Mouse (Mus musculus): ENCODE results near the gene Clta.

Clta gene

GRCm38 (mm10) chr4:43980846-43981245, 23.4 kb upstream of the Clta start:
- DNase-seq = no peak

- no peak for DNase-seq
Measured at GRCm38 (mm10) chr4:43981251-43981650, 23.0 kb upstream of the Clta start.

GRCm38 (mm10) chr4:43982053-43982732, 22.1 kb upstream of the Clta start:
- peak; percentile 92 for DNase-seq

GRCm38 (mm10) chr4:43983181-43983580, 21.1 kb upstream of the Clta start, which contains the start of gene Ccin:
TSS of gene Ccin (plus strand) at chr4:43983483.
- no peak for DNase-seq

GRCm38 (mm10) chr4:43983756-43984155, 20.5 kb upstream of the Clta start:
- no peak for DNase-seq

GRCm38 (mm10) chr4:43984326-43984725, 19.9 kb upstream of the Clta start:
- no peak for DNase-seq

- DNase-seq = no peak
Measured at GRCm38 (mm10) chr4:43988976-43989375, 15.3 kb upstream of the Clta start.

- no peak for DNase-seq
Measured at GRCm38 (mm10) chr4:43993072-43993471, 11.2 kb upstream of the Clta start.

GRCm38 (mm10) chr4:43994342-43994741, 9.9 kb upstream of the Clta start:
- DNase-seq = no peak

- DNase-seq = no peak
Measured at GRCm38 (mm10) chr4:44003622-44004021, 630 bp upstream of the Clta start.

- DNase-seq = no peak
Measured at GRCm38 (mm10) chr4:44004623-44005409, 564 bp downstream of the Clta start.

GRCm38 (mm10) chr4:44010176-44010575, 5.9 kb downstream of the Clta start:
- no peak for DNase-seq

- no peak for DNase-seq
Measured at GRCm38 (mm10) chr4:44010893-44011292, 6.6 kb downstream of the Clta start.

GRCm38 (mm10) chr4:44011799-44012198, 7.5 kb downstream of the Clta start:
- no peak for DNase-seq

- peak; percentile 98 for DNase-seq
Measured at GRCm38 (mm10) chr4:44012376-44013367, 8.4 kb downstream of the Clta start.

- no peak for DNase-seq
Measured at GRCm38 (mm10) chr4:44013391-44014070, 9.3 kb downstream of the Clta start.

- DNase-seq = no peak
Measured at GRCm38 (mm10) chr4:44016071-44016470, 11.8 kb downstream of the Clta start.

- DNase-seq = peak; percentile 83
Measured at GRCm38 (mm10) chr4:44016791-44017190, 12.5 kb downstream of the Clta start.

- no peak for DNase-seq
Measured at GRCm38 (mm10) chr4:44022323-44022722, 18.1 kb downstream of the Clta start.

GRCm38 (mm10) chr4:44022766-44023165, 18.5 kb downstream of the Clta start:
- DNase-seq = no peak

- no peak for DNase-seq
Measured at GRCm38 (mm10) chr4:44023681-44024080, 19.4 kb downstream of the Clta start.

- no peak for DNase-seq
Measured at GRCm38 (mm10) chr4:44024241-44024640, 20.0 kb downstream of the Clta start.

All from kidney, adult 9 months (tissue).